ENCODE assay signal across 8 mouse cellular contexts in genomic region chr16:17911052-17911595, GRCm38 (mm10). TPM values are rescaled to one million over a fixed set of nuclear protein-coding genes. Genes with fewer than 3 reads are reported as not detected.
DNase-seq lines count a peak whose midpoint lies in the region; ATAC-seq and TF ChIP-seq lines count a peak whose summit lies in the region.

Gene Ess2 (minus strand): TSS chr16:17911348.

- H3K27me3 ChIP-seq in E14TG2a.4 (ENCODE audit: insufficient read depth, low read length): peaks cover 43% of the 10 kb centered on the region
- peaks cover 45% of the 10 kb centered on the region for H3K27me3 ChIP-seq in forebrain, embryonic 12.5 days
- peaks cover 44% of the 10 kb centered on the region for H3K27me3 ChIP-seq in heart, postnatal 0 days (ENCODE audit: control insufficient read depth, insufficient read depth, low read length)
- peaks cover 45% of the 10 kb centered on the region for H3K27me3 ChIP-seq in liver, embryonic 16.5 days (ENCODE audit: control insufficient read depth, insufficient read depth, low read depth, low read length)
- H3K27me3 ChIP-seq in neural tube, embryonic 13.5 days: peaks cover 45% of the 10 kb centered on the region
- H3K27me3 ChIP-seq in testis, adult 2 months (ENCODE audit: control insufficient read depth, insufficient read depth, low read length): no peaks in the 10 kb centered on the region

- peak; percentile 59 for TF ChIP-seq POLR2A in testis, adult 2 months (IDR thresholded peaks at IDR 0.05; ENCODE audit: control insufficient read depth, low read depth, low read length)

- peak within 1 kb of the TSS; percentile 95 for H3K4me2 ChIP-seq in forebrain, embryonic 12.5 days
- H3K4me2 ChIP-seq in heart, postnatal 0 days (ENCODE audit: low read depth, low read length): peak within 1 kb of the TSS; percentile 75
- peak within 1 kb of the TSS; percentile 71 for H3K4me2 ChIP-seq in liver, embryonic 16.5 days (ENCODE audit: low read depth, low read length)
- peak within 1 kb of the TSS; percentile 79 for H3K4me2 ChIP-seq in neural tube, embryonic 13.5 days

- DNase-seq in c-Kit-positive CD71-positive TER-119-positive erythroid progenitor cells, embryonic 14.5 days (ENCODE audit: low spot score): peak; percentile 97
- DNase-seq in heart, postnatal 0 days (ENCODE audit: low spot score): peak; percentile 94
- peak; percentile 87 to 93 for DNase-seq in kidney, postnatal 4 days

- H3K27ac ChIP-seq in forebrain, embryonic 12.5 days: 0 out of 2 replicates have a peak within 1 kb of the TSS, but pooled peaks have one; percentile 27
- peak within 1 kb of the TSS; percentile 62; the same call in 1 of the 2 replicates for H3K27ac ChIP-seq in heart, postnatal 0 days (ENCODE audit: low read depth)
- 0 out of 2 replicates have a peak within 1 kb of the TSS, but pooled peaks have one; percentile 31 for H3K27ac ChIP-seq in liver, embryonic 16.5 days (ENCODE audit: low read length)
- H3K27ac ChIP-seq in neural tube, embryonic 13.5 days (replicated peaks): peak within 1 kb of the TSS; percentile 75
- peak within 1 kb of the TSS; percentile 54; the same call in 1 of the 2 replicates for H3K27ac ChIP-seq in testis, adult 2 months (ENCODE audit: control insufficient read depth, insufficient read depth, low read depth, low read length)

- H3K9me3 ChIP-seq in E14TG2a.4 (ENCODE audit: low read length): no peaks in the 10 kb centered on the region
- H3K9me3 ChIP-seq in forebrain, embryonic 12.5 days: no peaks in the 10 kb centered on the region
- H3K9me3 ChIP-seq in heart, postnatal 0 days (replicated peaks; ENCODE audit: control insufficient read depth, low read length): no peaks in the 10 kb centered on the region
- no peaks in the 10 kb centered on the region for H3K9me3 ChIP-seq in liver, embryonic 16.5 days (replicated peaks; ENCODE audit: control insufficient read depth, low read length)
- no peaks in the 10 kb centered on the region for H3K9me3 ChIP-seq in neural tube, embryonic 13.5 days

- no peak for TF ChIP-seq EP300 in heart, postnatal 0 days (IDR thresholded peaks at IDR 0.05; ENCODE audit: low read depth)

- ATAC-seq in forebrain, embryonic 12.5 days (ENCODE audit: low FRiP score): peak; percentile 95
- peak; percentile 95 for ATAC-seq in heart, postnatal 0 days (ENCODE audit: insufficient read depth, low read depth)
- ATAC-seq in liver, embryonic 16.5 days (ENCODE audit: low read depth): peak; percentile 95
- ATAC-seq in neural tube, embryonic 13.5 days (ENCODE audit: low read depth): peak; percentile 91

- H3K36me3 ChIP-seq in E14TG2a.4 (ENCODE audit: insufficient read depth, low read length): peaks cover 34% of the 10 kb centered on the region
- peaks cover 33% of the 10 kb centered on the region for H3K36me3 ChIP-seq in forebrain, embryonic 12.5 days (replicated peaks)
- peaks cover 30% of the 10 kb centered on the region for H3K36me3 ChIP-seq in heart, postnatal 0 days (replicated peaks; ENCODE audit: control insufficient read depth, insufficient read depth, low read length)
- peaks cover 16% of the 10 kb centered on the region for H3K36me3 ChIP-seq in liver, embryonic 16.5 days (ENCODE audit: control insufficient read depth, insufficient read depth)
- H3K36me3 ChIP-seq in neural tube, embryonic 13.5 days: peaks cover 34% of the 10 kb centered on the region
- H3K36me3 ChIP-seq in testis, adult 2 months (ENCODE audit: control insufficient read depth, insufficient read depth, low read length): no peaks in the 10 kb centered on the region

- under 1% methylated on average over 35 of the region's 35 CpGs for WGBS in forebrain, embryonic 12.5 days
- under 1% methylated on average over 35 of the region's 35 CpGs for WGBS in heart, postnatal 0 days
- 0% methylated on average over 35 of the region's 35 CpGs for WGBS in liver, embryonic 16.5 days (ENCODE audit: insufficient replicate concordance)
- WGBS in neural tube, embryonic 13.5 days: under 1% methylated on average over 35 of the region's 35 CpGs

- H3K9ac ChIP-seq in forebrain, embryonic 12.5 days: peak within 1 kb of the TSS; percentile 80
- H3K9ac ChIP-seq in heart, postnatal 0 days (replicated peaks; ENCODE audit: low read depth, low read length): peak within 1 kb of the TSS; percentile 70
- H3K9ac ChIP-seq in liver, embryonic 16.5 days (ENCODE audit: low read depth, low read length): peak within 1 kb of the TSS; percentile 78
- H3K9ac ChIP-seq in neural tube, embryonic 13.5 days: peak within 1 kb of the TSS; percentile 77

- H3K4me3 ChIP-seq in E14TG2a.4 (replicated peaks; ENCODE audit: low read length): peak within 1 kb of the TSS; percentile 97
- peak within 1 kb of the TSS; percentile 65 for H3K4me3 ChIP-seq in forebrain, embryonic 12.5 days (replicated peaks)
- H3K4me3 ChIP-seq in heart, postnatal 0 days (ENCODE audit: low read depth, low read length): peak within 1 kb of the TSS; percentile 92
- H3K4me3 ChIP-seq in liver, embryonic 16.5 days (ENCODE audit: low read depth, low read length): peak within 1 kb of the TSS; percentile 85
- H3K4me3 ChIP-seq in neural tube, embryonic 13.5 days: peak within 1 kb of the TSS; percentile 74
- peak within 1 kb of the TSS; percentile 89 for H3K4me3 ChIP-seq in testis, adult 2 months (ENCODE audit: control insufficient read depth, low read depth, low read length)

- peak; percentile 65 for TF ChIP-seq CTCF in E14TG2a.4 (conservative IDR thresholded peaks at IDR 0.05; ENCODE audit: low read length)
- TF ChIP-seq CTCF in heart, postnatal 0 days (IDR thresholded peaks at IDR 0.05; ENCODE audit: low read depth): peak; percentile 80
- TF ChIP-seq CTCF in testis, adult 2 months (IDR thresholded peaks at IDR 0.05; ENCODE audit: control insufficient read depth, insufficient read depth, insufficient replicate concordance, low read depth, low read length): peak; percentile 51; the same call in 1 of the 2 replicates

- H3K4me1 ChIP-seq in E14TG2a.4 (replicated peaks; ENCODE audit: low read depth, low read length): peaks cover 35% of the 10 kb centered on the region
- H3K4me1 ChIP-seq in forebrain, embryonic 12.5 days: peaks cover 20% of the 10 kb centered on the region
- peaks cover 7% of the 10 kb centered on the region for H3K4me1 ChIP-seq in heart, postnatal 0 days (ENCODE audit: control insufficient read depth, insufficient read depth)
- H3K4me1 ChIP-seq in liver, embryonic 16.5 days (ENCODE audit: control insufficient read depth, low read depth, low read length): peaks cover 16% of the 10 kb centered on the region
- peaks cover 22% of the 10 kb centered on the region for H3K4me1 ChIP-seq in neural tube, embryonic 13.5 days (replicated peaks)
- peaks cover 19% of the 10 kb centered on the region for H3K4me1 ChIP-seq in testis, adult 2 months (ENCODE audit: control insufficient read depth, insufficient read depth, low read length)

RNA-seq across cellular contexts. Expression of gene Ess2, which starts in this region (rescaled TPM):
- 54.2 and 55.4 TPM in 2 replicates for polyA plus RNA-seq in forebrain, embryonic 12.5 days (2016; fragmentation: Nextera tagmentation; extraction: Ambion mirVana)
- 25.4 and 28.3 TPM in 2 replicates for total RNA-seq in heart, postnatal 0 days (2014; rRNA removed; ENCODE audit: low replicate concordance)
- polyA plus RNA-seq in heart, postnatal 0 days (2015; fragmentation: Nextera tagmentation; extraction: Ambion mirVana): 18.5 and 19.4 TPM in 2 replicates
- polyA plus RNA-seq in liver, embryonic 16.5 days (2015; fragmentation: Nextera tagmentation; extraction: Ambion mirVana): 9.1 and 9.4 TPM in 2 replicates
- 43.9 and 48.2 TPM in 2 replicates for polyA plus RNA-seq in neural tube, embryonic 13.5 days (2015; fragmentation: Nextera tagmentation; extraction: Ambion mirVana)
- 27.2 and 28.3 TPM in 2 replicates for polyA plus RNA-seq in testis, adult 2 months (2012; rRNA removed)

Comparison
In these comparisons a context has a peak if more than half of its experiments do, and no peak if none do; other contexts are left out.
1. Peak in every context shown above with its lines: DNase-seq, ATAC-seq, H3K4me3 ChIP-seq and H3K27ac ChIP-seq.